Mouse (Mus musculus) CH12.LX (cell line): ENCODE results near the gene Foxo6.

Experiments
- E2F4 ChIP-seq: IDR thresholded peaks from 2 replicates; pipeline ENCODE4 v1.6.1; 2011; ENCODE audit warnings: low read depth, low read length, improper control_type of control experiment; ENCODE audit not compliant: insufficient replicate concordance
- MAX ChIP-seq: IDR thresholded peaks from 2 replicates; pipeline ENCODE4 v1.6.1; 2011; ENCODE audit warnings: low read length, improper control_type of control experiment
- POLR2A ChIP-seq: IDR thresholded peaks from 2 replicates; pipeline ENCODE4 v1.6.1; 2011; ENCODE audit warnings: low read depth, mild to moderate bottlenecking, improper control_type of control experiment, low read length
- UBTF ChIP-seq: IDR thresholded peaks from 2 replicates; pipeline ENCODE4 v1.6.1; 2012; ENCODE audit warnings: low read depth, mild to moderate bottlenecking, inconsistent platforms, low read length, improper control_type of control experiment, moderate library complexity
- USF1 ChIP-seq: IDR thresholded peaks from 2 replicates; pipeline ENCODE4 v1.6.1; 2014; ENCODE audit warnings: low read depth, mild to moderate bottlenecking, inconsistent platforms, low read length, improper control_type of control experiment
- ZC3H11A ChIP-seq: IDR thresholded peaks from 2 replicates; pipeline ENCODE4 v1.6.1; 2012; ENCODE audit warnings: low read depth, mild to moderate bottlenecking, inconsistent platforms, low read length, improper control_type of control experiment
- ZNF384 ChIP-seq: IDR thresholded peaks from 2 replicates; pipeline ENCODE4 v1.6.1; 2012; ENCODE audit warnings: low read depth, low read length, improper control_type of control experiment, inconsistent platforms

DNA sequence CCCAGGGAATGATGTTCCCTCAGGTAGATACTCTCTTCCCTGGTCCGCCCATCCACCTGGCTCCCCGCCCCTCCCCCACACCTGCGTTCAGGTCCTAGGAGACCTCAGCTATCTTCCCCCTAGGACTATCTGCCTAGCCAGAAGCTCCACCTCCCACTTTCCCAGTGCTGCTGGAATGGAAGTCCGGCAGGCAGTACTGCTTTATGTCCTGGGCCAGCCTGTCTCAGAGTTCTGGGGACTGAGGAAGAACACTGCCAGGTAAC is 16.3 kb downstream of the Foxo6 start:
- TF ChIP-seq USF1 (no peak), E2F4 (no peak), UBTF (no peak), MAX (no peak), ZNF384 (no peak), ZC3H11A (no peak), POLR2A (no peak)
